Mouse (Mus musculus) E14TG2a.4 (cell line): ENCODE measurements around the gene Kmt2a.

Source experiments
- CTCF ChIP-seq: conservative IDR thresholded peaks from 2 replicates; pipeline ENCODE4 v1.5.1; 2014; ENCODE audit warnings: low read length
- NANOG ChIP-seq: IDR thresholded peaks from 2 replicates; pipeline ENCODE4 v1.6.1; 2014; ENCODE audit warnings: borderline replicate concordance, low read length, mixed read lengths
- POU5F1 ChIP-seq: IDR thresholded peaks from 2 replicates; pipeline ENCODE4 v1.6.1; 2014; ENCODE audit warnings: low read length, borderline replicate concordance

GRCm38 (mm10) chr9:44916196-44916595 is 35.1 kb upstream of the Kmt2a start:
- TF ChIP-seq CTCF, result peak; percentile 49
- no peak for TF ChIP-seq NANOG
- no peak for TF ChIP-seq POU5F1
